14 mouse cellular contexts compared by ENCODE assay signal in the genomic region with DNA sequence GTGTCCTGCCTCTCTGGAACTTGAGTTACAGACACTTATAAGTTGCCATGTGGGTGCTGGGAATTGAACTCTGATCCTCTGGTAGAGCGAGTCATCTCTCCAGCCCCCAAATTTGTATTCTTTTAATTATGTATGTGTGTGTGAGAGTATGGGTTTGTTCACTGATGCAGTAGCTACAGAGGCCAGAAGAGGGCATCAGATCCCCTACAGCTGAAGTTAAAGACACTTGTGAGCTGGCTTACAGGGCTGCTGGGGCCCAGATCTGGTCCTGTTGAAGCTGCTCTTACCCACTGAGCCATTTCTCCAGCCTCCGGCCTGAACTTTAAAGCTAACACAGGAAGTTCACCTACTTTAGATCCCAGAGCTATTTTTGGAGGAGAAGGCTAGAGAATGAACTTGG. TPM values are rescaled to one million over a fixed set of nuclear protein-coding genes. Genes with fewer than 3 reads are reported as not detected.
DNase-seq lines count a peak whose midpoint lies in the region; ATAC-seq and TF ChIP-seq lines count a peak whose summit lies in the region.
"Had no signal": no experiment of that assay in that cellular context is flagged by ENCODE, and none has a peak within 500 bp of the region (broad histone marks: within the 10 kb centered on the region; RNA-seq: fewer than 3 reads in every experiment).

No protein-coding gene starts in this region.

- peak; percentile 53 for DNase-seq in CD4-positive, CD25-positive, alpha-beta regulatory T cell, adult 2 months (ENCODE audit: low read depth, low spot score)
- no peak for DNase-seq in liver, postnatal 0 days
- DNase-seq in liver, embryonic 11.5 days (ENCODE audit: low spot score): no peak
- DNase-seq in ES-CJ7 (ENCODE audit: low read depth, low spot score): peak; percentile 81
- peak; percentile 62 for DNase-seq in induced T-regulatory cell, adult 2 months (ENCODE audit: low read depth)
- DNase-seq in left cerebral cortex, postnatal 25 days (ENCODE audit: low spot score in 2 of 2): no peak
- no peak for DNase-seq in right cerebral cortex, adult 2 months (ENCODE audit: low spot score in 2 of 2)
- DNase-seq: kidney, adult 18-20 months; retina, postnatal 1 day had no signal

- H3K36me3 ChIP-seq in liver, postnatal 0 days (replicated peaks; ENCODE audit: insufficient read depth, low read length): no peaks in the 10 kb centered on the region
- H3K36me3 ChIP-seq in liver, embryonic 11.5 days (ENCODE audit: control insufficient read depth, insufficient read depth, low read length): no peaks in the 10 kb centered on the region
- H3K36me3 ChIP-seq: embryonic facial prominence, embryonic 13.5 days; forebrain, embryonic 10.5 days; hindbrain, embryonic 13.5 days; neural tube, embryonic 15.5 days had no signal

- TF ChIP-seq CTCF in liver, postnatal 0 days (IDR thresholded peaks at IDR 0.05; ENCODE audit: low read depth): peak; percentile 57

- no peak overlapping the region for H3K9ac ChIP-seq in liver, postnatal 0 days (replicated peaks)
- no peak overlapping the region for H3K9ac ChIP-seq in liver, embryonic 11.5 days (ENCODE audit: low read depth, low read length)
- H3K9ac ChIP-seq: embryonic facial prominence, embryonic 13.5 days; hindbrain, embryonic 13.5 days; neural tube, embryonic 15.5 days had no signal

- no peak for ATAC-seq in CD4-positive, CD25-positive, alpha-beta regulatory T cell, adult 4 months
- no peak for ATAC-seq in liver, postnatal 0 days
- no peak for ATAC-seq in liver, embryonic 11.5 days (replicated peaks; ENCODE audit: low FRiP score)

- H3K27ac ChIP-seq in liver, postnatal 0 days (ENCODE audit: low read depth): no peak overlapping the region
- no peak overlapping the region for H3K27ac ChIP-seq in liver, embryonic 11.5 days (ENCODE audit: low read depth, low read length)
- H3K27ac ChIP-seq: embryonic facial prominence, embryonic 13.5 days; forebrain, embryonic 10.5 days; hindbrain, embryonic 13.5 days; neural tube, embryonic 15.5 days had no signal

- TF ChIP-seq EP300 in liver, postnatal 0 days (IDR thresholded peaks at IDR 0.05; ENCODE audit: low read depth): no peak

- H3K27me3 ChIP-seq in liver, postnatal 0 days (ENCODE audit: insufficient read depth, low read length): no peaks in the 10 kb centered on the region
- H3K27me3 ChIP-seq in liver, embryonic 11.5 days (replicated peaks; ENCODE audit: control insufficient read depth, insufficient read depth, low read length): no peaks in the 10 kb centered on the region
- H3K27me3 ChIP-seq: embryonic facial prominence, embryonic 13.5 days; hindbrain, embryonic 13.5 days; neural tube, embryonic 15.5 days had no signal

- H3K4me3 ChIP-seq in liver, postnatal 0 days (ENCODE audit: low read depth, low read length): no peak overlapping the region
- H3K4me3 ChIP-seq in liver, embryonic 11.5 days (ENCODE audit: low read depth, low read length): no peak overlapping the region
- H3K4me3 ChIP-seq: embryonic facial prominence, embryonic 13.5 days; forebrain, embryonic 10.5 days; hindbrain, embryonic 13.5 days; neural tube, embryonic 15.5 days had no signal

- no peaks in the 10 kb centered on the region for H3K9me3 ChIP-seq in liver, postnatal 0 days (ENCODE audit: low read length)
- H3K9me3 ChIP-seq in liver, embryonic 11.5 days (ENCODE audit: control insufficient read depth, low read length): no peaks in the 10 kb centered on the region
- H3K9me3 ChIP-seq: embryonic facial prominence, embryonic 13.5 days; forebrain, embryonic 10.5 days; hindbrain, embryonic 13.5 days; neural tube, embryonic 15.5 days had no signal

- WGBS in liver, postnatal 0 days (ENCODE audit: insufficient replicate concordance): 82% methylated on average over 2 of the region's 2 CpGs
- WGBS in liver, embryonic 11.5 days: 83% methylated on average over 2 of the region's 2 CpGs

- intact Hi-C loops in left cerebral cortex, postnatal 25 days (cut with DNase I): no loop called here

- peaks cover 10% of the 10 kb centered on the region for H3K4me1 ChIP-seq in liver, postnatal 0 days (ENCODE audit: insufficient read depth)
- H3K4me1 ChIP-seq in liver, embryonic 11.5 days (replicated peaks; ENCODE audit: control insufficient read depth, insufficient read depth, low read length): peaks cover 2% of the 10 kb centered on the region; the same call in 1 of the 2 replicates
- H3K4me1 ChIP-seq: neural tube, embryonic 15.5 days had no signal

- no peak overlapping the region for H3K4me2 ChIP-seq in liver, postnatal 0 days (ENCODE audit: low read depth, low read length)
- no peak overlapping the region for H3K4me2 ChIP-seq in liver, embryonic 11.5 days
- H3K4me2 ChIP-seq: embryonic facial prominence, embryonic 13.5 days; hindbrain, embryonic 13.5 days; neural tube, embryonic 15.5 days had no signal

RNA-seq across cellular contexts. Expression of a gene that starts 14.9 kb away (rescaled TPM):
- polyA plus RNA-seq in CD4-positive, CD25-positive, alpha-beta regulatory T cell, adult 4 months (2017; shearing (Covaris generic)): 100 to 1,000 TPM; 118 to 183 TPM
- polyA plus RNA-seq in liver, postnatal 0 days (2015; fragmentation: Nextera tagmentation; extraction: Ambion mirVana): 31.6 and 36.9 TPM in 2 replicates
- 66.5 and 74.7 TPM in 2 replicates for polyA plus RNA-seq in liver, embryonic 11.5 days (2014; fragmentation: Nextera tagmentation; extraction: Ambion mirVana)
- total RNA-seq in left cerebral cortex, postnatal 25 days (2021): 10 to 100 TPM; 13.1 to 14.1 TPM

Comparison
In these comparisons a context has a peak if more than half of its experiments do, and no peak if none do; other contexts are left out.
1. DNase-seq: peak in CD4-positive, CD25-positive, alpha-beta regulatory T cell, adult 2 months (single experiment), ES-CJ7 (single experiment) and induced T-regulatory cell, adult 2 months (single experiment); none in liver, postnatal 0 days (single experiment), liver, embryonic 11.5 days (single experiment), left cerebral cortex, postnatal 25 days (0 of 2) and right cerebral cortex, adult 2 months (0 of 2).